Mouse (Mus musculus): ENCODE data around the gene Capn11.

DNA sequence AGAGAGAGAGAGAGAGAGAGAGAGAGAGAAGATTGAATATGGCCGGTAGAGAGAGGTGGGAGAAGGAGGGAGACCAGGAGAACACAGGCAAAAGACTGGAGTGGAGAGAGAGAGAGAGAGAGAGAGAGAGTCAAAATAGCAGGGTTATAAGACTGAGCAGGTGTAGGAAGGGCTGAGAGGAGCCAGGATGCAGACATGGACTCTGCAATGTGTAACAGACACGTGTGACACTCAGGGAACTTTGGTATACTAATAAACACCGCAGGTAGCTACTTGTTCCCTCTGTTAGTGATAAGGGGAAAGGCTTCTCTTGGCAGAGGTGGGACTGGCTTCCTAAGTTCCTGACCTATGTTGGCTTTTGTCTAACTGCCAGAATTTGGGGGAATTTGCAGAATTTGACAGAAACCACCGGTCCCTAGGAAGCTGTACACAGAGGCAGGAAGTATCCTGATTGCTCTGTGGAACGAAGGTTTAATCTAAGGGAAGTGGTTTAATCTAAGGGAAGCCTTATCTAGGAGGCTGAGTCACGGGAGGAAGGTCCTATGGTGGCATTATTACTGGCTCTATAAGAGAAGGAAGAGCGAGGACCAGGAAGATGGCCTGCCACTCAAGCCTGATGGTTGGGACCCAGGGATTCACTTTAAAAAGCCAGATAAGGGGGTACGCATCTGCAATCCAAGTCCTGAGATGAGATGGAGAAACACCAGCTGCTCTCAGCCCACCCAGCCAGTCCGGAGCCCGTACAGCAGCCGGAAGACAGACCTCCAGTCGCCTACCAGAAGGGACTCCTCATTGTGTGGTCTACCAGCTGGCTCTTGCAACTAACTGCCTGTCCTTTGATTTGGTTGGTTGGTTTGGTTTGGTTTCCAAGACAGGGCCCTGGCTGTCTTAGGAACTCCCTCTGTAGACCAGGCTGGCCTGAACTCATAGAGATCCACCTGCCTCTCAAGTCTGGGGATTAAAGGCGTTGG is 30.0 kb downstream of the Capn11 start:
- no peak for TF ChIP-seq EP300 (IDR thresholded peaks at IDR 0.05; ENCODE audit: low read depth)
- TF ChIP-seq CTCF (IDR thresholded peaks at IDR 0.05; ENCODE audit: low read depth), result no peak
